Mouse (Mus musculus) limb, embryonic 11.5 days (tissue): Measurements from ENCODE around the gene Hspa1b. TPM values are rescaled to one million over a fixed set of nuclear protein-coding genes. Genes with fewer than 3 reads are reported as not detected.
"Not testable (repeated sequence)": the region's sequence is repeated elsewhere in the genome, so short reads cannot be mapped to it uniquely, and the experiment has no call there.

Experiments used
- ATAC-seq: fragments of 200-750 bp; cut with Nextera tagmentation; 2 replicates; pipeline ENCODE4 v1.8.0; 2017; ENCODE audit warnings: low read depth; ENCODE audit not compliant: insufficient number of reproducible peaks, low FRiP score, low TSS enrichment
- DNase-seq: peaks from one replicate; pipeline ENCODE4 v3.0.0-alpha.2; 2015; ENCODE audit warnings: low spot score
- H3K27ac ChIP-seq: fragments of 300-500 bp; sonication (generic); replicated peaks from 2 replicates; pipeline ENCODE4 v1.5.1; 2014; ENCODE audit warnings: low read depth, mild to moderate bottlenecking, low read length
- H3K27me3 ChIP-seq: fragments of 300-500 bp; sonication (generic); 2 replicates; pipeline ENCODE4 v1.6.1; 2014; ENCODE audit warnings: mild to moderate bottlenecking, low read length, mixed read lengths; ENCODE audit not compliant: control insufficient read depth, insufficient read depth
- H3K36me3 ChIP-seq: fragments of 300-500 bp; sonication (generic); 2 replicates; pipeline ENCODE4 v1.6.1; 2014; ENCODE audit warnings: mild to moderate bottlenecking, low read length, moderate library complexity, mixed read lengths; ENCODE audit not compliant: control insufficient read depth, insufficient read depth
- H3K4me1 ChIP-seq: fragments of 300-500 bp; sonication (generic); 2 replicates; pipeline ENCODE4 v1.6.1; 2014; ENCODE audit warnings: low read length, mixed read lengths; ENCODE audit not compliant: control insufficient read depth, insufficient read depth
- H3K4me2 ChIP-seq: fragments of 300-500 bp; sonication (generic); 2 replicates; pipeline ENCODE4 v1.6.1; 2014; ENCODE audit warnings: low read depth, mild to moderate bottlenecking, moderate library complexity; ENCODE audit not compliant: severe bottlenecking
- H3K4me3 ChIP-seq: fragments of 300-500 bp; sonication (generic); 2 replicates; pipeline ENCODE4 v1.5.1; 2014; ENCODE audit warnings: low read depth, low read length
- H3K9ac ChIP-seq: fragments of 300-500 bp; sonication (generic); 2 replicates; pipeline ENCODE4 v1.6.1; 2014; ENCODE audit warnings: mild to moderate bottlenecking, low read length
- H3K9me3 ChIP-seq: fragments of 300-500 bp; sonication (generic); 2 replicates; pipeline ENCODE4 v1.6.1; 2016; ENCODE audit warnings: low read length; ENCODE audit not compliant: control insufficient read depth
- WGBS: fragments of 180-500 bp; shearing (Covaris S2); extraction: QIAGEN DNeasy Blood & Tissue Kit; methylation state at CpG from one replicate; pipeline ENCODE4 v1.1.7; 2014; 5-methylcytosine and 5-hydroxymethylcytosine counted together
- polyA plus RNA-seq: library from polyadenylated mRNA; unstranded; fragments of >200 nt; fragmentation: Nextera tagmentation; extraction: Ambion mirVana; gene quantifications from 2 replicates; pipeline ENCODE4 v1.2.1, GENCODE M21; 2014

Hspa1b gene
- polyA plus RNA-seq, 1 experiment from 2014 or later, result 0.43 TPM

GRCm38 (mm10) chr17:34975581-34976492 is 16.8 kb upstream of the Hspa1b start:
- H3K4me3 ChIP-seq, result no peak overlapping the region
- H3K27me3 ChIP-seq, result no peaks in the 10 kb centered on the region
- H3K4me1 ChIP-seq, result peaks cover under 1% of the 10 kb centered on the region; the same call in 1 of the 2 replicates
- no peaks in the 10 kb centered on the region for H3K9me3 ChIP-seq
- H3K27ac ChIP-seq, result no peak overlapping the region
- WGBS, result 75% methylated on average over 3 of the region's 3 CpGs
- DNase-seq, result no peak
- ATAC-seq, result no peak
- H3K9ac ChIP-seq, result no peak overlapping the region
- no peaks in the 10 kb centered on the region for H3K36me3 ChIP-seq
- no peak overlapping the region for H3K4me2 ChIP-seq

GRCm38 (mm10) chr17:34972069-34972749 is 13.2 kb upstream of the Hspa1b start, which contains the start of the genes Hspa1a and Hspa1l:
TSS of gene Hspa1a (minus strand) at chr17:34972156.
TSS of gene Hspa1l (plus strand) at chr17:34972703.
- ATAC-seq, result peak; percentile 87
- not testable (repeated sequence) for H3K9me3 ChIP-seq, H3K36me3 ChIP-seq, H3K27ac ChIP-seq, H3K9ac ChIP-seq, H3K4me1 ChIP-seq
- Histone ChIP-seq H3K4me2 (peak within 1 kb of the TSS; percentile 59), H3K4me3 (peak within 1 kb of the TSS; percentile 30), H3K27me3 (peaks cover 22% of the 10 kb centered on the region)
- peak; percentile 71 for DNase-seq
- 2% methylated on average over 30 of the region's 33 CpGs for WGBS

DNA sequence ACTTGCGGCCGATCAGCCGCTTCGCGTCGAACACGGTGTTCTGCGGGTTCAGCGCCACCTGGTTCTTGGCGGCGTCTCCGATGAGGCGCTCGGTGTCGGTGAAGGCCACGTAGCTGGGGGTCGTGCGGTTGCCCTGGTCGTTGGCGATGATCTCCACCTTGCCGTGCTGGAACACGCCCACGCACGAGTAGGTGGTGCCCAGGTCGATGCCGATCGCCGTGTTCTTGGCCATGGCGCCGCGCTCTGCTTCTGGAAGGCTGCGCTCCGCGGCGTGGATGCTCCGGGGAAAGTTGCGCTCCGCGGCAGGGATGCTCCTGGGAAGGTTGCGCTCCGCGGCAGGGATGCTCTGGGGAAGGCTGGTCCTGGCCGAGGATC is 12.6 kb upstream of the Hspa1b start:
- Histone ChIP-seq H3K4me2 (peak overlapping the region; percentile 59), H3K4me3 (peak overlapping the region; percentile 20; the same call in 1 of the 2 replicates), H3K27me3 (peaks cover 22% of the 10 kb centered on the region)
- not testable (repeated sequence) for H3K9me3 ChIP-seq, DNase-seq, H3K36me3 ChIP-seq, H3K9ac ChIP-seq, H3K4me1 ChIP-seq, H3K27ac ChIP-seq
- peak; percentile 59 for ATAC-seq
- WGBS, result 6% methylated on average over 19 of the region's 43 CpGs

DNA sequence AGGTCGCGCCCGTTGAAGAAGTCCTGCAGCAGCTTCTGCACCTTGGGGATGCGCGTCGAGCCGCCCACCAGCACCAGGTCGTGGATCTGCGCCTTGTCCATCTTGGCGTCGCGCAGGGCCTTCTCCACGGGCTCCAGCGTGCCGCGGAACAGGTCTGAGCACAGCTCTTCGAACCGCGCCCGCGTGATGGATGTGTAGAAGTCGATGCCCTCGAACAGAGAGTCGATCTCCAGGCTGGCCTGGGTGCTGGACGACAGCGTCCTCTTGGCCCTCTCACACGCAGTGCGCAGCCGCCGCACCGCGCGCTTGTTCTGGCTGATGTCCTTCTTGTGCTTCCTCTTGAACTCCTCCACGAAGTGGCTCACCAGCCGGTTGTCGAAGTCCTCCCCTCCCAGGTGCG is 11.8 kb upstream of the Hspa1b start:
- H3K27ac ChIP-seq, DNase-seq, H3K9me3 ChIP-seq, H3K4me1 ChIP-seq, H3K4me3 ChIP-seq, H3K4me2 ChIP-seq, ATAC-seq, H3K9ac ChIP-seq, H3K36me3 ChIP-seq: not testable (repeated sequence)
- WGBS, result 41% methylated on average over 17 of the region's 37 CpGs
- peaks cover 22% of the 10 kb centered on the region for H3K27me3 ChIP-seq

DNA sequence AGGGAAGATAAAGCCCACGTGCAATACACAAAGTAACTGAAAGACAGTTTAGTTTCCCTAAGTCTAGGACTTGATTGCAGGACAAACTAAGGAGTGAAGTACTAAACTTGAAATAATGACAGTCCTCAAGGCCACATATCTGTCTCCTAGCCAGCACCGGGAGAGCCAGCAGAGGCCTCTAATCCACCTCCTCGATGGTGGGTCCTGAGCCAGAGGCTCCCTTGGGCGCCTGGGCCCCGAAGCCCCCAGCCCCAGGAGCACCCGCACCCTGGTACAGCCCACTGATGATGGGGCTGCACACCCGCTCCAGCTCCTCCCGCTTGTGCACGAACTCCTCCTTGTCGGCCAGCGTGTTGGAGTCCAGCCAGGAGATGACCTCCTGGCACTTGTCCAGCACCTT is 10.8 kb upstream of the Hspa1b start, which contains the start of gene Gm20481:
Gene Gm20481 (plus strand): TSS at position 91 of the 400 bp plus-strand sequence.
- not testable (repeated sequence) for H3K27ac ChIP-seq, DNase-seq, ATAC-seq

GRCm38 (mm10) chr17:34965627-34966026 is 6.6 kb upstream of the Hspa1b start:
- DNase-seq, result no peak
- Histone ChIP-seq H3K27ac (no peak overlapping the region), H3K27me3 (peaks cover 22% of the 10 kb centered on the region), H3K36me3 (no peaks in the 10 kb centered on the region), H3K9ac (no peak overlapping the region), H3K4me2 (no peak overlapping the region), H3K4me1 (no peaks in the 10 kb centered on the region), H3K4me3 (no peak overlapping the region), H3K9me3 (no peaks in the 10 kb centered on the region)
- no peak for ATAC-seq
- 80% methylated on average over 5 of the region's 5 CpGs for WGBS

More for the DNA sequence above, 10.8 kb upstream of the Hspa1b start, which contains the start of gene Gm20481:
- peaks cover 22% of the 10 kb centered on the region for H3K27me3 ChIP-seq
- H3K4me2 ChIP-seq, H3K9ac ChIP-seq, H3K4me3 ChIP-seq, H3K36me3 ChIP-seq, H3K4me1 ChIP-seq, H3K9me3 ChIP-seq: not testable (repeated sequence)
- 64% methylated on average over 6 of the region's 11 CpGs for WGBS

DNA sequence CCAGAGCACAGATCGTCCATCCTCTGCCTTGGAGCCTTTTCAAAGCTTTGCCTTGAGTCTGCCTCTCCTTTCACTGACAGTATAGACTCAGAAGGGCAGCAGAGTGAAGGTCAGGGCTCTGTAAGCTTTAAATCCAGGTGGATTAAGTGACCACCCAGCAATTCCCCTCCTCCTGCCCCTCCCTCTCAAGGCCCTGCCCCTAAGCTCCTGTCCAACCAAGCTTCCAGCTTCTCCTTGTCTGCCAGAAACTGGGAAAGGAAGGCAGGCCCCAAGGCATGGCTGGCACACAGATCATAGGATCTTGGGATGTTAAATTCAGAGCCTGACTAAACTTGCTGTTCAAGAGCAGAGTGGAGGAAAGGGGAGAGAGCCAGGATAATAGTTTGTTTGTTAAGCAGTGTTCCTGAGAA is 5.6 kb upstream of the Hspa1b start:
- H3K27me3 ChIP-seq, result peaks cover 20% of the 10 kb centered on the region
- H3K9me3 ChIP-seq, result no peaks in the 10 kb centered on the region
- H3K36me3 ChIP-seq, result no peaks in the 10 kb centered on the region
- peaks cover 7% of the 10 kb centered on the region; the same call in 1 of the 2 replicates for H3K4me1 ChIP-seq
- H3K9ac ChIP-seq, result no peak overlapping the region
- H3K27ac ChIP-seq, result no peak overlapping the region
- WGBS, result 10% methylated on average over 1 of the region's 1 CpGs
- no peak for ATAC-seq
- H3K4me3 ChIP-seq, result no peak overlapping the region
- no peak for DNase-seq
- no peak overlapping the region for H3K4me2 ChIP-seq

GRCm38 (mm10) chr17:34962841-34963240 is 3.8 kb upstream of the Hspa1b start:
- DNase-seq (no peak), ATAC-seq (no peak)
- H3K9me3 ChIP-seq, result no peaks in the 10 kb centered on the region
- peaks cover 7% of the 10 kb centered on the region; the same call in 1 of the 2 replicates for H3K4me1 ChIP-seq
- no peak overlapping the region for H3K4me2 ChIP-seq
- no peaks in the 10 kb centered on the region for H3K36me3 ChIP-seq
- H3K27ac ChIP-seq, result no peak overlapping the region
- H3K4me3 ChIP-seq, result no peak overlapping the region
- peaks cover 2% of the 10 kb centered on the region; the same call in 1 of the 2 replicates for H3K27me3 ChIP-seq
- H3K9ac ChIP-seq, result no peak overlapping the region
- WGBS, result 38% methylated on average over 1 of the region's 1 CpGs
